Mouse (Mus musculus): ENCODE results near the gene Armcx1.

- TF ChIP-seq CTCF (IDR thresholded peaks at IDR 0.05; ENCODE audit: control insufficient read depth, insufficient read depth, insufficient read length) (no peak), MAX (IDR thresholded peaks at IDR 0.05) (no peak), MYOD1 (IDR thresholded peaks at IDR 0.05; ENCODE audit: control insufficient read depth, insufficient read length, low read depth) (no peak), MYOG (IDR thresholded peaks at IDR 0.05; ENCODE audit: control insufficient read depth, extremely low read depth, insufficient read length) (no peak), CEBPB (IDR thresholded peaks at IDR 0.05; ENCODE audit: low read depth) (no peak), USF1 (IDR thresholded peaks at IDR 0.05; ENCODE audit: low read depth) (no peak), FOSL1 (IDR thresholded peaks at IDR 0.05; ENCODE audit: insufficient read depth, low read length, poor library complexity, severe bottlenecking) (no peak)
Observed at GRCm38 (mm10) chrX:134751910-134752309, 34.1 kb downstream of the Armcx1 start.
